Mouse (Mus musculus) thymus, postnatal 4 days (tissue): Measurements from ENCODE around the gene Lrpprc.

Source experiments
- DNase-seq: peaks from one replicate; pipeline ENCODE4 v3.0.0; 2021

Gene Lrpprc

GRCm38 (mm10) chr17:84758374-84758773 is 32.2 kb downstream of the Lrpprc start:
- DNase-seq, result peak; percentile 15

GRCm38 (mm10) chr17:84756090-84756489 is 34.5 kb downstream of the Lrpprc start:
- peak; percentile 46 for DNase-seq

DNA sequence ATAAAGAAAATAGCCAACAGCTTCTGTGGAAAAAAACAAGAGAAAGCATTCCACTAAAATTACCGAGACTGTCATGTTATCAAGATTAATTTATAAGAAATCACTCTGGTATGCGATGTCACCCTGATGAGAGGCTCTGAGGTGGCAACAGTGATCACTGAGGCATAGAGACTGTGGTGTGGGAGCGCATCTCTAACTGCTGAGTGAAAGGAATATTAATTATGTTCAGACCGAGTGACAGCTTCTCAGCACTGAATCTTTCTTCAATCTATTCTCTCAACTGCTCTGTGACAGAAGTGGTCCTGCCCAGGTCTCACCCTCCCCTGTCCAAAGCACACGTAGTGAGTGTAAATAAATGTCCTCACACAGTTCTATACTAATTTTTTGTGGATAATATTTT is 37.1 kb downstream of the Lrpprc start:
- DNase-seq, result no peak

- no peak for DNase-seq
These were observed 38.3 kb downstream of the Lrpprc start for GRCm38 (mm10) chr17:84752286-84752685.

GRCm38 (mm10) chr17:84751630-84752191 is 38.9 kb downstream of the Lrpprc start:
- no peak for DNase-seq

DNA sequence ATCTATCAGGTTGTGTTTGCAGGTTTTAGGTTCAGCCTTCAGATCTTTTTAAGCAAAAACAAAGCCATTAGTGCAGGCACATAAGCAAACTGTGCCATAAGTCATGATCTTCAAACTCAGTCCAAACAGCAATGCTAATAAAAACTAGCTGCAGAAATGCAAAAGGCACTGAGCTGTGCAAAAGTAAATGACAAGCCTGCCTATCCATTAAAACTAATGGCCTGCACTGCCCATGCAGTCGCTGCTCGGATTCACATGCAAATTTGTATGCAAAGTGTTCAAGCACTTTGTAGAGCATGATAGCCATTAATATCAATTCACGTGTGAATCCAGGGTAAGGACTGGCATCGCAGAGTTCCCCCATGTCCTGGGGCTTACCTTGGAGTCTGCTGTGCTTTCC is 40.5 kb downstream of the Lrpprc start:
- no peak for DNase-seq

- DNase-seq, result no peak
These were observed 41.3 kb downstream of the Lrpprc start for GRCm38 (mm10) chr17:84749297-84749696.

DNA sequence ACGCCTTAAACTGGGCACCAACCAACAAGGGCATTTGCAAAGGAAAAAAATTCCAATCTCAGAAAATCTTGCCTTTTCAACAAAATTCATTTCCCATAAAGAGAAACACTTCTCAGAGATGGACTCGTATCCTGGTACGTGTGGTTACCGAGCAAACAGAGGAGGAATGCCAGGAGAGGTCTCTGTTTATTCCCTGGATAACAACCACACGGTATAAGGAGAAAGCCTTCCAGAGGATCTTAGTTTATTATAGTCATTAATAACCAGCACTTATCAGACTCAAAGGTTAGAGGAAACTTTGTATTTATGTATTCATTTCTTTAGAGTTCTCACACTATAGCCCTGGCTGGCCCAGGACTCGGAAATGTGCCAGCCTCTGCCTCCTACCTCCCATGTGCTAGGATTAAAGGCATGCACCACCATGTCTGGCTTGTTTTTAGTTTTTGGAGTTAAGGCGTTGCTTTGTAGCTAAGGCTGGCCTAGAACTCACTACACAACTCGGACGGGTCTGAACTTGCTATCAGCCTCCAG is 42.4 kb downstream of the Lrpprc start:
- DNase-seq, result no peak

- no peak for DNase-seq
These were observed 43.4 kb downstream of the Lrpprc start for GRCm38 (mm10) chr17:84747212-84747611.

- DNase-seq, result no peak
These were observed 45.6 kb downstream of the Lrpprc start for GRCm38 (mm10) chr17:84745001-84745400.

DNA sequence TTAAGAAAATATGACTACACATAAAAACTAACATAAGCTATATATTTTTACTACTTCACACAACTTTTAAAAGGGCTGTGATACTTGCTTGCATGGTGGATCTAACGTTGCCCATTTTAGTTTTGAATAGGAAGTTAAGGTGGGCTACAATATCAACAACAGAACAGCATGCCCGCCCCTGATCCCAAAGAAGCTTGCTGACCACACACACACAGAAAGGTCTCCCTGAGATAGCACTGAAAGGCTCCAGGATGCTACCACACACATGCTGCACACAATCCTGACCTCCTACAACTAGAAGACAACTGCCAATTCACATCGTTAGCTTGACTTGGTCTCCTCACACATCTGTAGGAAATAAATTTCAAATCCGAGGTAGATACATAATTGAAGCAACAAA is 46.3 kb downstream of the Lrpprc start:
- no peak for DNase-seq

DNA sequence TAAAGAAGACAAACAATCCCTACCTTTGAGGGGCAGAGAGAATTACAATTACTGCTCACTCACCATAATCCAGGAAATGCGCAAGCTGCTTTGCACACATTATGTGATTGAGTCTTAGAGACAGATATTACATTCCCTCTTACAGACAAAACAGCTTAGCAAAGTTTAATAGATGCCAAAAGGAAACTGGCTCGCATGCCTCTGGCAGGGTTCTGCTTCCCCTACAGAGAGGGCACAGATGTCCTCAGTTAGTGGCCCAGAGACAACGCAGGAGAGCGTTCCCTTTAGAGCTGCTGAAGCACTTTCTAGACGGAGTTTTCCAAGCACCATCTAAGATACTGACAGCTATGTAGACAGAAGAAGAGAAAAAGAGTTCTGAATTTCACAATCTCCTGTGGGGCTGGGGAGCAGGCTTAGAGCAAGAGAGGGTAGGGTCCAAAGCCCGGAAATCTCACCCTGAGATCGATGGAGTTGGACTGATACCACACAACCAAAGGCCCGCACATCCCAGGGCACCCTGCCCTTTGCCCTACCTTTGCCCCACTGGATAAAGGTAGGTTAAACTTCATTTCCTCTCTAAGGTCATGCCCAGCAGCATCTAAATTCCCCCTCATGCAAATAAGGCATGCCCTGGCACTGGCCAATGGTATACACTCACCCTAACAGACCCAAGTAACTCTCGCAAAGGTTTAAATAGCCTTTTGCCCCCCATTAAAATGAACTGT is 52.4 kb downstream of the Lrpprc start:
- DNase-seq, result no peak

DNA sequence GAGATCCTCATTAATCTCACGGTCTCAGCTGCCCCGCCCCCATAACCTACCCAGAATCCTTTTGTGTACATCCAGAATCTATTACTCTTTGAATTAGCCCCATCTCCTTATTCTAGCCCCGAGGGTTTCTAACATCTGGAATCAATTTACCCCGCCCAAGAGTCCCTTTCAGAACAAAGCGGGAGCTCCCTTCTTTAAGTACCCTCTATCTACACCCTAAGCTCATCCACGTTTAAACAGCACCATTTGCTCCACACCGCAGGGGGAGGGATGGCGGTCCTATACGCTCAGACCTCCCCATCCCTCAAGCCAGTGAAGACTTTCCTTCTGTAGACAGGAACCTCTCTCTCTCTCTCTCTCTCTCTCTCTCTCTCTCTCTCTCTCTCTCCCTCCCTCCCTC is 53.9 kb downstream of the Lrpprc start:
- DNase-seq, result no peak

- DNase-seq, result no peak
These were observed 58.0 kb downstream of the Lrpprc start for GRCm38 (mm10) chr17:84732612-84733011.

DNA sequence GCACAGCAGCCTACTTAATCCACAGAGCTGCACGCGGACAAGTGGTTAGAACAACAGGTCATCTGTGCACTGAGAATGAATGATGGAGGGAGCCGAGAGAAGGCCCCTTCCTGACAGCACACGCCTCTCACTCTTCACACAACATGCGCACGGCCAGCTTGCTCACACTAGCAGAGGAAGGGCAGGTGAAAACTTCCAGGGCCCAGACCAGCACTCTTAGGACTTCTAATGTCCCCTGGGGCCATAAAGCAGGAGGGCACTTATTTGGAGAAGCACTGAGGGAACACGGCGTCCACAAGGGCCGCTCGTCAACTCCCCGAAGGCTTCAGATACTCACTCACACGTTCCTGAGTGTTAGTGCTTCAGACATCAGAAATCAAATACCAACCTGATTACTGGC is 59.2 kb downstream of the Lrpprc start:
- DNase-seq, result no peak

GRCm38 (mm10) chr17:84729140-84729539 is 61.4 kb downstream of the Lrpprc start:
- no peak for DNase-seq

DNA sequence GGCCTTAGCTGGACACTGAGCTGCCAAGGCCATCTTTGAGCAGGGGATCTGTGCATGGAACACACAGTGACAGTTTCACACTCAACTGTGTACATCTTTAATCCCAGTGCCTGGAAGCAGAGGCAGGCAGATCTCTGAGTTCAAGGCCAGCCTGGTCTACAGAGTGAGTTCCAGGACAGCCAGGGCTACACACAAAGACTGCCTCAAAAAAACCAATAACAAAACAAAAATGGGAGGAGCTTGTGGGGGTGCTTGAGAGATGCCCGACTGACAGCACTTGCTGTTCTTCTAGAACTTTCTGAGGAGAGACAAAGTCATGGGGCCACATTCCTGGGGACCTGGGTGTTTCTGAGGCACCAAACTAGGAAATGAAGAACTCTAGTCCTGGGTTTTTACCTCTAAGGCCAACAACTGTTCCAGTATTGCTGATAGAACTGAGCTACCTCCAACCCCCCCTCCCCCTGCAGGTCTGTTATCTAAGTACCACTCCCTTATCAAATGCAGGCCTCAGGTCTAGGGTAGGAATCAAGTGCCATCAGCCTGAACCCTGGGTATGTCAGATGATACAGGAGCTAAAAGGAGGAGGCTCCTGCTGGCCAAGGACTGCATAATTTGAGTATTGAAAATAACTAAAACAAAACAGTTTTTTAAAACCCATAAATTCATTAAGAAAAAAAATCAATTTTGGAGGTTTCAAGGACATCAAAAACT is 62.2 kb downstream of the Lrpprc start:
- no peak for DNase-seq

DNA sequence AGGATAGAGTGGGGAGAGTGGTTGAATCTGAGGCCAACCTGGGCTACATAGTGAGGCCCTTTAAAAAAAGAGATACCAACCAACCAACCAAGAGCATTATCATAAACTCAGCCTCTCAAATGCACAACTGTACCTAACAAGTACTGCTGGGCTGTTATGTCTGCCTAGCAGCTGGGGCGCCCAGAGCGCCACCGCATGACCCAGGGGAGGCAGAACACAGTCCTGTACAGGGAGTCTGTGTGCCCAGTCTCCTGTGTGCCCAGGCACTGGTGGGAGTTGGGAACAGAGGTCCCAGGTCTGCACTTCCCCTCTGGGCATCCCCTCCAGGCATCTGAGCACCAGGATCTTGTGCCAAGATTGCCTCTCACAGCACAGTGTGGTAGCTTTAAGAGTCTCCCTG is 65.4 kb downstream of the Lrpprc start:
- no peak for DNase-seq

GRCm38 (mm10) chr17:84724028-84724427 is 66.6 kb downstream of the Lrpprc start:
- no peak for DNase-seq

DNA sequence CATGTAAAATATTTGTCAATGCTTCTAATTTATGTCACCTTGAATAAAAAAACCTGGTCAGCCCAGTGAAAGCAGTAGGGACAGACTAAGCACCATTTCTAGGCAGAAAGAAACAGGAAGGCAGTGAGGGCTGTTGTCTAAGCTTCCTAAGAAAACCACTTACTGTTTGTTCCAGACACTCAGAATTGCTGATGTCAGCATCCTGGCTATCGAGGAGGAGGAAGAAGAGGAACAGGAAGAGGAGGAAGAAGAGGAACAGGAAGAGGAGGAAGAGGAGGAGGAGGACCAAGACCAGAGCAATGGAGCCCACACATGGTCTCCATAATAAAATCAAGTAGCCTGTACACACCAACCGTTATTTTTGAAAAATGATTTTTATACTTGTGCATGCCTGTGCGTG is 71.5 kb downstream of the Lrpprc start:
- DNase-seq, result no peak

GRCm38 (mm10) chr17:84717416-84717815 is 73.2 kb downstream of the Lrpprc start:
- no peak for DNase-seq

GRCm38 (mm10) chr17:84716252-84716872 is 74.2 kb downstream of the Lrpprc start:
- DNase-seq, result no peak

- DNase-seq, result no peak
These were observed 75.7 kb downstream of the Lrpprc start for GRCm38 (mm10) chr17:84714930-84715329.
